Mouse (Mus musculus) gastrocnemius, postnatal 4 days (tissue): ENCODE results near the gene Ddah1. TPM values are rescaled to one million over a fixed set of nuclear protein-coding genes. Genes with fewer than 3 reads are reported as not detected.

Experiments used
- DNase-seq, 2 experiments: peaks; one replicate each; pipeline ENCODE4 v3.0.0; 2021 to 2022; ENCODE audit warnings: low spot score in 2 of 2, mixed read lengths in 2 of 2
- total RNA-seq, 2 experiments: library from RNA; stranded (reverse); gene quantifications; 2 replicates each; pipeline ENCODE4 v1.2.3; 2021

Gene Ddah1
- total RNA-seq, 2 experiments from 2014 or later, result 20.2 to 24.3 TPM

DNA sequence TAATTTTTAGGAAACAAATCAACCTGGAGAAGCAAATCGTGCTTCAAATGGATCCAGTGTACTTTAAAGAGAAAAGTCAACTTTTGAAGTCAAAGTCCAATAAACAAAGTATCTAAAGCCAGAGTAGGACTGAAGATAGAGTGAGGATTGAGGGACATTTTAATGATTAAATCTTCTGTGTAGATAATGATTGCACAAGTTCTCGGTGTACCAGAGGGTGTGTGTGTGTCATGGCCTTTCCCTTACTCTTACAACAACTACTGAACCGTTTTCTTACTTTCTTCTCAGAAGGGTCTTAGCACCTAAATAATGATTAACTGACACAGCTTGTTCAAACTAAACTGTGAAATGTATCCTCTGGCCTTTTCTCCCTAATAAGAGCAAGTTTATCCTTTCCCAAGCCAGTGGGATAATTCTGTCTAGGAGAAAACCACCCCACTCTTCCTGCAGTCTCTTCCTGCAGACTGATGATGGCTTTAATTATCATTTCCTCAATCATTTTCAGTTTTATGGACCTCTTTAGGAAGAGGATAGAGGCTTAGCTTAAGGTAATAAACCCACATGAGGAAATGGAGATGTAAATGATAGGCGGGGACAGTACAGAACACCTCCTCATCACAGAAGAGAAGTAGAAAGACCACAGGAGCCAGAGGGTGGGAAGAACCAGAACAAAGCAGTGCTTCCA is 4.6 kb downstream of the Ddah1 start:
- no peak for DNase-seq

DNA sequence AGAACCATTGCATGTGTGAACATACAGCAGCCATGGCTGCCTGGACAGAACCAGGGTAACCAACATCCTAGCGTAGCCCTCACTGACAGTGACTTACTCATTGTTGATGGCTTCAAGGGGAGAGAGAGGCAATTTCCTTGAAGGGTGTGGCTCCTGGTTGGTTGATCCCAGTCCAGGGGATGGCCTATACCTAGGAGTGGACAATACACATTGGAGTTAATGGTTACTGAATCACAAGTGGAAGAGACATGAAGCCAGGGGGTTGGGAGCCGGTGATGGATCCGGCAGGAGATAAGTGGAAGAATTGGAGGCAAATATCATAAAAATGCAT is 5.1 kb downstream of the Ddah1 start:
- DNase-seq, result no peak

DNA sequence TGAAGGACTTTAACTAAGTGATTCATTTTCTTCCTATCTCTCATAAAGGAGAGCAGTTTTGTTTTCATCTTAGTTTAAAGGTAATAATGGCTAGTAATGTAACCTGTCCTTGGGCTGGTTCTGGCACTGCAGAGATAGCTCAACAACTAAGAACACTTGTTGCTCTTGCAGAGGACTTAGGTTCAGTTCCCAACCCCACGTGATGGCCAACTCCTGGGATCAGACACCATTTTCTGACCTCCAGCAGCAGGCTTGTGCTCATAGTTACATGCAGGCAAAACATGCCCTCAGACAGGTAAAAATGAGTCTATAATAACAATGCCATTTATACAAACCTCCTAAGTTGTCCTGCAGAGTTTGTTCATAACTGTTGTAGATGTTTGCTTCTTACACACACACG is 5.9 kb downstream of the Ddah1 start:
- no peak for DNase-seq

DNA sequence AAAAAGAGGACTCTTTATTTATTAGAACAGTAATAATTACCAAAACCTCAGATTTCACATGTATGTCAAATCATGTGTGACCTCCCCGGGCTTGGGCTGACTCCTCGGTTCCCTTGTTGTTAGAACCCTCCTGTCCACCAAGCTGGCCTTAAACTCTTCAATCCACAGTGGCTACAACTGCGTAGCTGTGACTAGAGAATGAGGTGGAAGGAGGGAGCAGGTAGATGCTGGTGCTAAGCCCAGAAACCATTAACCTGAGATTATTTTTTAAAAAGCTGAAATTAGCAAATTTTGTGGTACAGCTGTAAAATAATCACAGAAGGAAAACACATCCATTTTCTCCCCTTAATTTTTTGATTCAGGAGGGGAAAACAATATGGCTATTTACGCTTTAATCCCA is 10.0 kb downstream of the Ddah1 start:
- no peak for DNase-seq

DNA sequence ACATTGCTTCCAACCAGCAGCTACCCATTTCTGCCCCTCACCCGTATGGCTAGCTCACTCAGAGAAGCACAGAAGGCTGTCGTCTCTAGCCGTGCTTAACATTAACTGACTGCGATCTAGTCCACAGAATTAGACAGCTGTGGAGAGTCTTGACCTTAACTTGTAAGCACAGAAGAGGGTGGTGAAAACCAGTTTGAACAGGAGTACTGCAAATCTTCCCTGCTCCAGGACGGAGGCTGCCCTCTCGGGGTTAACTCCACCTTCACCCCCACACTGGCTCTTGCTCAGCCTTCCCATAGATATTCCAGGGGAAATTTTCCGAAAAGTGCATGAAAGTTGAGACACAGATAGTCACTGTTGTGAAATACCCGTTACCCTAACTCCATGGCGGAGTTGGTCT is 14.9 kb downstream of the Ddah1 start:
- no peak for DNase-seq

DNA sequence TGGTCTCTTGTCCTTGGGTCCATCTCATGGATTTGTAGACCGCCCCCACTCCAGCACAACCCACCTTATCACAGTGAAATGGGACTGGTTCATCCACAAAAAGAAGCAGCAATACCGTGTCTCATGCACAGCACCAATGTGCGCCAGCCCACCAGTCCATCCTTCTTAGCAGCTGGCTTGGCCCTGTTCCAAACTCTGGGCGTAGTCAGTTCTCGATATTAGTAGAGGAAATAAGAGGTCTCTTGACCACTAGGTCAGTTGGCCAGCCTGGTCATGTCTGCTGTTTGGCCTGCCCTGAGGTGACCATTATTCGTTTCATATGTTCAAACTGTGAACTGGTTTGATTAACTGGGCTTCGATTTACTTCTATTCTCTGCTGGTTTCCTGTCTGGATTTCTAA is 15.9 kb downstream of the Ddah1 start:
- no peak for DNase-seq

DNA sequence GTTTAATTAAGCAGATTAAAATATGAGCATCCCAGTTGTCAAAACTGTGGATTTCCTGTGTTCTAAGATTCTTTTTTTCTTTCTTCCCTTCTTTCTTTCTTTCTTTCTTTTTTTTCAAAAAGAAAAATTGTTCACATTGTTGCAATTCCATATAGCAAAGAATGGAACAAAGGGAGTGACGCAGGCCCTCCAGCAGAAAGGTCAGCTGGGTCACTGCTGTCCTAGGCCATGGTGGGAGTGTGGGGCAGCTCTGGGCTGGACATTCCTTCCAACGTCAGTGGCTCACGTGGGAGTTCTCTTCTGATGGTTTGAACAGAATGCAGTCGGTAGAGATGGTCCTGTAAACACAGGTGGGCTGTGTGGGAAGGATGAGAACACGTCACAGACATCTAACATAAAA is 16.8 kb downstream of the Ddah1 start:
- DNase-seq, result no peak

DNA sequence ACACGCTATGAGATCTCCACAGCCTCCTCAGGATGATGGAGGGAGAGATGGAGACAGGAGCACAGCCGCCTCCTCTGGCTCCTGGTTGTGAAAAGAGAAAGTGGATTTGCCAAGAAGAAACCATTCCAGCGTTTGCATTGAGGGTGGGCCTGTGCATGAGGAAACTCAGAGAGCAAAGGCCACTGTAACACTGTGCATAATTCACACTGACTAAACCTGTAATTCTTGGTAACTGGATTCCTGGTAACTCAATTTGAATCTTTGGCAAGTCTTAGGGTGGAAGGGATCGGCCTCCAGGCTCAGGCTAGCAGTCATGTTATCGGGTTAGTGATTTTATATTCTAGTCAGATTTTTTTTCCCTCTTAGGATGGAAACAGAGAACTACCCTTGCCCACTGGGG is 17.4 kb downstream of the Ddah1 start:
- no peak for DNase-seq

DNA sequence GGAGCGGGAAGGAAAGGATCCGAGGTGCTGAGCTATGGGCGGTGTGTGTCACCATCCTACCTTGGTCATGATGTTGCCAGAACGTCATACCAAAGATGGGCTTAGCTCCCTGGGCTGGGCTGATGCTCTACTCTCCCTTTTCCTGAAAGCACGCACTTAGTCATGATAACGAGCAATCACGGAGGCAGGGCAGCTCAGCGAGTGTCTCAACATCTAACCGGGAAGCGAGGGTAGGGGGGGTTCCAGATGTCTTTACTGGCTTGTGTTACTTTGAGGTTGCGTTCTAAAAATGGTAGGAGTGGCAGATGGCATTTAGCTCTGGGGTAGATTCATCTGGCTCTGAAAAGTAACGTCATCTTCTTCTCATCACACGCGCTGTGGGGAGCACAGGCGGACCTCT is 18.5 kb downstream of the Ddah1 start:
- DNase-seq, result no peak

DNA sequence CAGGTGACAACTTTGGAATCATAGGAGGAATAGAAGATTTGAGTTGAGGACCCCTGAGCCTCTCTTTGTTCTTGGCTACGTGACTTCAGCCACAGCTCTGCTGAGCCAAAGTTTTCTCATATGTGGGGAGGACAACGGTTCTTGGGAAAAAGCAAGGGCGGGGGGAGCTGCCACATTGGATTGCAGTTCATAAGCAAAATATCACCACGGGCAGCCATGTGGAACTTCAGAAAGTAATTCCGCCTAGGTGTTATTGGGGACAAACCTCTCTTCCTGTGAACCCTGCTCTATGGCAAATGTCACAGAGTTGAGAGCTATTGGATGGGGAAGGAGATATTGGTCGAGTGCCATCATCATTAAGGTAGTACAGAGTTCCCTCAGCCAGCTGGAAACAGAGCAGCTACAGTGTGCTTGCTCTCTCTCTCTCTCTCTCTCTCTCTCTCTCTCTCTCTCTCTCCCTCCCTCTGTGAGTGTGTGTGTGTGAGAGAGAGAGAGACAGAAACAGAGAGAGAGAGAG is 20.0 kb downstream of the Ddah1 start:
- DNase-seq, result no peak

DNA sequence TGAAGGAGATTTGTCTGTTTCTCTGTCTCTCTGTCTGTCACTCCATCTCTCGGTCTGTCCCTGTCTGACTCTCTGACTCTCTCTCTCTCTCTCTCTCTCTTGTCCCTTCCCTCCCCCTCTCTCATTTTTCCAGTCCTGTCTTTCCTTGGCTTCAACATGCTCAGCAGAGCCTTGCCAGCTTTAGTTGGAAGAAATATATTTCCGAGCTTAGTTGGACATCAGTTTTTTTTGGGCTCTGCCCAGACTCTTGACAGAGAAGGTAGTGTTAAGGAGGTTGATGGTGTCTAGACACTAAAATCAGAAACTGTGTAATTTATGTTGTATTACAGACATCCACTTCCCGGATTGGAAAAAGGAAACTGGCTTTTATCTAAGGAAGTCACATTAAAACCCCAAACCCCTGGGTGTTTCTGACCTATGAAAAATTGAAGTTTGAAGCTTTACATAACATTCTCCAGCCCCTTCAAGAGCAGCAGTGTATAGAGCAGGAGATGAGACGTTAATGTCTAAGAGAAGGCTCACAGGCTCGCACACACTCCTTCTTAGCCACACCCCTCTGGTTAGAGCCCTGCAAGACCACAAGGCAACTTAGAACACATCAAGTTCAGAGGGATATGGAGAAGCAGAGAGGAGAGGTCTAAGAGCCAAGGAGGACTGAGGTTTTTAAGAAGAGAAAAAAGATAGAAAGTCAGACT is 21.0 kb downstream of the Ddah1 start:
- DNase-seq, result no peak

DNA sequence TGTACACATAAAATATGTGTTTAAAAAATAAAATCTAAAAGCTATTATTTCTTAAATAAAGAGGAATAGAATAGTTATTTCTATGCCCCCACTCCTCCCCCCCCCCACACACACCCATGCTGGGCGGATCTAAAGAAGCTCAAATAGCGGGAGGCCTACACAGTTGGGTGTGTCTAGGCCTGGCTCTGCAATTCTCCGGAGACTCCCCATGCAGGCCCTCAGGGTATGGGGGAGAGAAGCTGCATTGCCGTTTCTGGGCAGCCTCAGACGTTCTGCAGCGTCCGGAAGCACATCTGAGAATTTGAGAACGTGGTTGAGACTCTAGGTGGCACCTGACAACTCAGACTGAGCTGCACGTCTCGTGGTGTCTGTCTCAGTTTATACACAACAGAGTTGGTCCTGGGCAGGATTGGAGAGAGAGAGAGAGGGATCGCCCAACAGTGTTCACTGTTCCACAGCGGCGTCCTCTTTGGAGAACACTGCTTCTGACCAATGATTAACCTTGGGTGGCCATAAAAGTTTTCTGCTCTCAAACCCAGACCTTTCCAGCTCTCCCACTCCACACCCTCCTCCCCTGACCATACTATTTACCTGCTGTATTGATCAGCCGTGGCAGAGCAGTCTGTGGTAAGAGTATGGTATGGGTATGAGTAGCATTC is 22.4 kb downstream of the Ddah1 start:
- no peak for DNase-seq

DNA sequence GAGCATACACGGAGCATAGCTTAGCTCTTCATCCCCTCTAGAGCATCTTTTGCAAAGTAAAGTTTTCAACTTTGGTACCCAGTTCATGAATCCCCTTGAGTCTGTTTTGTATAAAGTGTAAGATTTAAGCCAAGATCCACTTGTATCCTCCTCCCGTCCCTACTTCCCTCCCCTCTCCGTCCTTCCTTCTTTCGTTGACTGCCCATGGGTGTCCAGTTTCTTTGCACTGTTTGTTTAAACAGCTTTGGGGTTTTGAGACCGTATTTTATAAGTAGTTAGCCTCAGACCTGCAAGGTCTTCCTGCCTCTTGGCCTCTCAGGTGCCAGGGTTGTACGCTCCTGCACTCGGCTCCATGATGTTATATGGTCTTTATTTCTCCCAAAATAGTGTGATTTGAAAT is 26.8 kb downstream of the Ddah1 start:
- no peak for DNase-seq

DNA sequence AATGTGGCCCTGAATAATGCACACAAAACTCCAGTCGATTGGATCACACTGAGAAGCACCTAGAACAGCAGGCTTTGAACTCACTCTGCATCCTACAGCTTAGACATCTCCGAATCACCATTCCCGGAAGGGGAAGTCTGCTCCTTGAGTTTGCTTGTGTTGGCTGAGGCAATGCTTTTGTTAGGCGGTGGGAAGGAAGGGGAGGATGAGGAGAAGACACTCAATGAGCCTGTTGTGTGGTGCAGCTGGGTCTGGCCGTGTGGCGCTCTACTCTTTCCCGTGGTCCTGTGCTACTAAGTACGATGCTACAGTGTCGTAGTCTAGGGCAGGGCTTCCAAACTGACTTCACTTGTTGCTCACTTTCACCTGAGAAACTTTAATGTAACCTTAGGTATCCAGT is 28.8 kb downstream of the Ddah1 start:
- DNase-seq, result no peak

DNA sequence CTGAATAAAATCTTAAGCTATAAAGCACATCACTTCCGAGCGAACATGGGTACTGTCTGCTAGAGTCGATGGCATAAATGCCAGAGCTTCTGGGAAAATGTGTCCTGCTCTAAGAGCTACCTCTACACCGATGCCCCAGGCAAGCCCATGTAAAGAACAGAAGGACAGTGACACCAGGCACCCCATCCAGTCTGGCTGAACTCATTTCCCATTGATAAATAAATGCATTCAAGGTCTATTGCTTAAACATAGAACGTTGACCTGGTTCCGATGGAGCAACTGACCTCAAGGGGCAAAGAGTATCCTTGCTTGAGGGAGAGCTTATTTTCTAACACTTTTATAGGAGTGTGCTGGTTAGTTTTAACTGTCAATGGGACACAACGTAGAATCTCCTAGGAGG is 30.6 kb downstream of the Ddah1 start:
- no peak for DNase-seq

DNA sequence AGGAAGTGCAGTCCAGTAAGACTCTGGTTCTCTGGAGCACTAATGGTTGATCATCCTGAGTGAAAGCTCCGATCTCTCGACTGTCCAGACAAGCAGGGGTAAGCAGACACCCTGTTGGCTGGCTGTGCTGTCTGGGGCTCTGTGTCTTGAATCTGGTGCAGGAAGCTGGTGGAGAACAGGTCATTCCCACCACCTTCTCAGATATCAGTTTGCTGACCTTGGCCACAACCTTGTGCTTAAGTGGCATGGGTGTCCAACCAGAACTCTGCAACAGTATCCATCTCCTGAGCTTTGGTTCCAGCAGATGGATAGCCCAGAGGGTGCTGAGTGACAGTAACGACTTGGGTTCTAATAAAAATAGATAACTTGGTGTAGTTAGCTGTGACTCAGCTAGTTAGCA is 31.8 kb downstream of the Ddah1 start:
- no peak for DNase-seq

DNA sequence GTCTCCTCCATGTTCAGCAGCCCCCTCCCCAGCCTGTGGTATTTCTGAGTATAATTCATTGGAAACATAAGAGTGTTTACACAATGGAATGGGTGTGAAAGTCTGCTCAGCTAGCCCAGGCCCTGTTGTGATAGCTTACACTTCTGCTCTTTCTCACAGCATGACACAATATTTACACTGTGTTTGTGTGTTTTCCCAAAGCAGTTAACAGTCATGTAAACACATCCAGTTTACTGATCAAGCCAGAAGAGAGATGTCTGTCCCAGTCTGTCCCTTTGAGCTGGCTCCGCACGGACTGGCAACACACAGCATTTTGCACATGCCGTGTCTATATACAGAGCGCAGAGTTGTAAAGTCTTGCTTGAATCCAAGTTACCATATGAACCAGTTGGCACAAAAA is 32.2 kb downstream of the Ddah1 start:
- no peak for DNase-seq

DNA sequence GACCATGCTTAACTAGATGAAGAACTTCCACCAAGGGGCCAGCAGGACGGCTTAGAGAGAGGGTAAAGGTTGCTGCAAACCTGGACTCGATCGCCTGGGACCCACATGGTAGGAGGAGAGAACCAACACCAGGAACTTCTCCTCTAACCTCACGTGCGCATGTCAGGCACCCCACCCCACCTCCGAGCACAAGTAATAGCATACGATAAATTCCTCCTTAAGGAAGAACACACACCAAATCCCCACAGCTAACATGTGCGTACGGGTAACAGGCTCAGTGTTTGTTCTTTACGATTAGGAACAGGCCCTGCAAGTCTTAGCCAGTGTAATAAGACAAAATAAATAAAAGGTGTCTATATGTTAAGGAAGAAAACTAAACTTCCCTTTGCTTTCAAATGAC is 35.9 kb downstream of the Ddah1 start:
- no peak for DNase-seq

DNA sequence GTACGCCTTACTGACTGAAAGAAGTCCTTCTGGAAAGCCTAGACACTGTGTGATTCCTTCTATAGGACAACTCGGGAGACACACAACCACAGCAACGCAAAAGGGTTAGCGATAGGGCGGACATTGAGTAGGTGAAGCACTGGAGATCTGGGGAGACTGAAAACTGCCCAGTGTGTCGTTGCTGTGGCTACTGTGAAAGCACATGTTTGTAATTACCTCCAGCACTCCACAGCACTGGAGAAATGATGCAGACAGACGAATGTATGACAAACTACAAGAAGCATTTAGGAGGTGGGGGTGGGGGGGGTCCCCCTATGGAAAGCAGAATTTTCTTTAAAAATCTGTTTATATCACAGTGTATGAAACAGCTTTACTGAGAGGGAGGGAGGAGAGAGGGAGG is 37.4 kb downstream of the Ddah1 start:
- DNase-seq, result no peak

DNA sequence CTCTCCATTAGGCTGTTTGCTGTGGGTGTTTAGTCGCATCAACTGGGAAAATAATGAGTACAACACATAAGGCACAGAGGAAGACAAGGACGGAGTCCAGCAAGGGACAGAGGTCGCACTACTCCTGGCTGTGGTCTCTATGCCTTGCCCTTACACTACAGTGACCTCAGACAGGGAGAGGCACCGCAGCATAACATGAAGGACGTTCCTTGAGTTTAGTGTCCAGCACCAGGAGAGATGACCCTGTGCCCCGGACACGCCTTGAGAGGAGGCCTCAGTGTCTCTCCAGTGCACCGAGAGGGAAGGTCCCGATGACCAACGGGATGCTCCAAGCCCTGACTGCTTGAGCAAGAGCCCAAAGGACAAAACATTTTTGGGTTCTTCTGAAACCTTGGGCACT is 39.6 kb downstream of the Ddah1 start:
- DNase-seq, result no peak

DNA sequence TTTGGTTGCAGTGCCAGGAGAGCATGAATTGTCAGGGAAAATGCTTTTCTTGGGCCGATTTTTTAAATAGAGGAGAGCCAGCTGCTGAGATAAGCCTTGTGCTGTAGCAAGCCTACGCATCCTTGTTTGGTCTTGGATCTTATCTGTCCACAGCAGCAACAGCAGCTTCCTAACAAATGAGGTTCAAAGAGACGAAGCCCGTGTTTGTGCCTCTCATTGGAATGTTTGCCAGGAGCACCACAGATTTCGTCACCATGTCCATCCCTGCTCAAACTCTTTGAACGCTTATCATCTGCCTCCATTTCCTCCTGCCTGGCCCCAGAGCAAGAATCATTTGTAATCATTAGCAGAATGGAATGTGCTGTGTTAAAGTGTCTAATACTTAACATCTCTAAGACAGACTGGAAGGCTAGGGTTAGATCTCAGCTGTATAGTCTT is 40.3 kb downstream of the Ddah1 start:
- DNase-seq, result no peak

DNA sequence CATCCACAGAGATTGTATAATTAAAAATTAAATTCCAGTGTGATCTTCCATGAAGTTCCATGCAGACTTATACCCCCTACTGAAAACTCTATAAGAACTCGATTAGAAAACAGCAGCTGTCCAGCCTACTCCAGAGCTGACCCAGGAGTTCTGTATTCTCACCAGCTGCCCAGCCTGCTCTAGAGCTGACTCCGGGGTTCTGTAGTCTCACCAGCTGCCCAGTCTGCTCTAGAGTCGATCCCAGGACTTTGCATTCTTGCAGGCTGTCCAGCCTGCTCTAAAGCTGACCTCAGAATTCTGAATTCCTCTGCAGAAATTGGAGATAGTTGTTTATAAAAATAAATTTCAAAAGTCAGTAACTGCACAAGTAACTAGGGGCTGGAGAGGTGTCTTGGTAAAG is 40.9 kb downstream of the Ddah1 start:
- no peak for DNase-seq

DNA sequence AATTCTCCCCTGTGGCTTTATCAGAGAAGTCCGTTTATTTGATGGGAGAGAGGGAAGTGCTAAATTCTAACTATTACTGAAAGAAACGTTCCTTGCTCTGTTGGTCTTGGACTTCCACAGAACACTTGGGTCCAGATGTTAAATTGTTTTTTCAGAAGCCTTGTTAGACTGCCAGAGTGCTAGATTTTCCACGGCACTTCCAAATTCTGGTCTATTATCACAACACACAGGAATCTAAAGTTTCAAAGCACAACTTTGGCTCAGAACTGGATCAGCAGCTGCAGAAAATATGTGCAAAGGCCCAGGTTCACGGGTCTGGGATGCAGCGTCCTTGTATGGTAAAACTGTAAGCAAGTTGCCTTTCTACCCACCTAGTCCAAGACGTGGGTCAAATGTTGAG is 43.6 kb downstream of the Ddah1 start:
- no peak for DNase-seq
